12 mouse cellular contexts compared by ENCODE assay signal in the genomic region with DNA sequence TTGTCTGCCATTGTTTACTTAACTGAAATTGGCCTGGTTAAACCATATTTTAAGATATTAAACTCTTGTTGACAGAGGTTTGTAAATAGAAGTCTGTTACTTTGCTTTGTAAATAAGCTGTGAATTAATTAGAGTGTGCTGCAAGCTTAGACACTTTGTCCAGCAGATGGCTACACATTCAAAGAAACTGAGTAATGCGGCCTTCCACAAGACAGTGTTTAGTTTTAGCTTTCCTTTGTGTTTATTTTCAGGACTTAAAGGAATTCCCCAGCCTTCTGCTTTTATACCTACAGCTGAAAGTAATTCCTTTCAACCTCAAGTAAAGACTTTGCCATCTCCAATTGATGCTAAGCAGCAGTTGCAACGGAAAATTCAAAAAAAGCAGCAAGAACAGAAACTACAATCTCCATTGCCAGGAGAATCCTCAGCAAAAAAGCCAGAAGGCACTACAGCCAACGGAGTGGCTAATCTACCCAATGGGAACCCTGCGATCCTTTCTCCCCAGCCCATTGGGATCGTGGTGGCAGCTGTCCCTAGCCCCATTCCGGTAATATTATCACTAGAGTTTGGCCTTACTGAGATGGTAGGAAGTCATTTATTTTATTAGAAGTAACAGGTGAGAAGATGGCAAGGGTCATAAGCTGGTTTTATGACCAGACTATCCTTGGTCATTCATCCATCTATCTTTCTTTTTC. TPM values are rescaled to one million over a fixed set of nuclear protein-coding genes. Genes with fewer than 3 reads are reported as not detected.
DNase-seq lines count a peak whose midpoint lies in the region; ATAC-seq and TF ChIP-seq lines count a peak whose summit lies in the region.
"Had no signal": no experiment of that assay in that cellular context is flagged by ENCODE, and none has a peak within 500 bp of the region (broad histone marks: within the 10 kb centered on the region; RNA-seq: fewer than 3 reads in every experiment).

No protein-coding gene starts in this region.

- peak overlapping the region; percentile 32; the same call in 1 of the 2 replicates for H3K27ac ChIP-seq in layer of hippocampus, adult 2 months
- H3K27ac ChIP-seq in embryonic facial prominence, embryonic 12.5 days = peak overlapping the region; percentile 69; the same call in 1 of the 2 replicates
- H3K27ac ChIP-seq in midbrain, embryonic 10.5 days (replicated peaks) = peak overlapping the region; percentile 49; the same call in 1 of the 2 replicates
- H3K27ac ChIP-seq: macrophage had no signal

- H3K9ac ChIP-seq in embryonic facial prominence, embryonic 12.5 days = no peak overlapping the region

- peak; percentile 70 for TF ChIP-seq CTCF in layer of hippocampus, adult 2 months (conservative IDR thresholded peaks at IDR 0.05)

- H3K4me3 ChIP-seq in layer of hippocampus, adult 2 months = no peak overlapping the region
- H3K4me3 ChIP-seq in embryonic facial prominence, embryonic 12.5 days = no peak overlapping the region
- H3K4me3 ChIP-seq in midbrain, embryonic 10.5 days = no peak overlapping the region

- H3K4me1 ChIP-seq in embryonic facial prominence, embryonic 12.5 days = no peaks in the 10 kb centered on the region
- H3K4me1 ChIP-seq in midbrain, embryonic 10.5 days = peaks cover 3% of the 10 kb centered on the region; the same call in 1 of the 2 replicates

- no peak for ATAC-seq in embryonic facial prominence, embryonic 12.5 days (ENCODE audit: insufficient number of reproducible peaks, insufficient read depth, low FRiP score, low TSS enrichment)

- no peak overlapping the region for H3K4me2 ChIP-seq in embryonic facial prominence, embryonic 12.5 days (replicated peaks)

- H3K27me3 ChIP-seq in embryonic facial prominence, embryonic 12.5 days = no peaks in the 10 kb centered on the region
- no peaks in the 10 kb centered on the region for H3K27me3 ChIP-seq in midbrain, embryonic 10.5 days (ENCODE audit: low read depth, poor library complexity, severe bottlenecking)

- WGBS in embryonic facial prominence, embryonic 12.5 days = 75% methylated on average over 6 of the region's 6 CpGs
- WGBS in midbrain, embryonic 10.5 days = 82% methylated on average over 6 of the region's 6 CpGs

- DNase-seq in embryo, embryonic 10.5 days (ENCODE audit: low spot score) = peak; percentile 43
- no peak for DNase-seq in embryo, embryonic 9.5 days (ENCODE audit: extremely low spot score)
- no peak for DNase-seq in layer of hippocampus, adult 2 months (ENCODE audit: low spot score in 2 of 2)
- DNase-seq in layer of hippocampus, adult 9-10 months (ENCODE audit: low spot score) = no peak
- no peak for DNase-seq in midbrain, embryonic 10.5 days (ENCODE audit: low spot score)
- no peak for DNase-seq in thymus, adult 18-20 months
- no peak for DNase-seq in spleen, adult 18-20 months
- DNase-seq: B cell, adult 2 months; cerebellum, adult 18-20 months; kidney, adult 11 months had no signal

- H3K36me3 ChIP-seq in embryonic facial prominence, embryonic 12.5 days = peaks cover 43% of the 10 kb centered on the region
- H3K36me3 ChIP-seq in midbrain, embryonic 10.5 days = peaks cover 73% of the 10 kb centered on the region

- no peaks in the 10 kb centered on the region for H3K9me3 ChIP-seq in embryonic facial prominence, embryonic 12.5 days
- H3K9me3 ChIP-seq in midbrain, embryonic 10.5 days (replicated peaks) = no peaks in the 10 kb centered on the region

RNA-seq across cellular contexts. Expression of gene Nedd4, which starts 47.2 kb away (rescaled TPM):
- total RNA-seq in layer of hippocampus, adult 2 months (2021) = 100 to 1,000 TPM; 298 to 301 TPM
- 722 and 756 TPM in 2 replicates for polyA plus RNA-seq in embryonic facial prominence, embryonic 12.5 days (2016; fragmentation: Nextera tagmentation; extraction: Ambion mirVana)
- 605 and 682 TPM in 2 replicates for polyA plus RNA-seq in midbrain, embryonic 10.5 days (2016; fragmentation: Nextera tagmentation; extraction: Ambion mirVana)
